Mouse (Mus musculus) midbrain, embryonic 12.5 days (tissue): ENCODE data around the gene Sh2d4b. TPM values are rescaled to one million over a fixed set of nuclear protein-coding genes. Genes with fewer than 3 reads are reported as not detected.

Source experiments
- ATAC-seq: fragments of 200-750 bp; cut with Nextera tagmentation; 2 replicates; pipeline ENCODE4 v1.8.0; 2017; ENCODE audit warnings: low read depth, moderate TSS enrichment, moderate library complexity; ENCODE audit not compliant: low FRiP score
- H3K27ac ChIP-seq: fragments of 300-500 bp; sonication (generic); replicated peaks from 2 replicates; pipeline ENCODE4 v1.5.1; 2016; ENCODE audit warnings: mild to moderate bottlenecking
- H3K27me3 ChIP-seq: fragments of 300-500 bp; sonication (generic); 2 replicates; pipeline ENCODE4 v1.6.1; 2016; ENCODE audit warnings: mild to moderate bottlenecking
- H3K36me3 ChIP-seq: fragments of 300-500 bp; sonication (generic); 2 replicates; pipeline ENCODE4 v1.6.1; 2016
- H3K4me1 ChIP-seq: fragments of 300-500 bp; sonication (generic); 2 replicates; pipeline ENCODE4 v1.6.1; 2016
- H3K4me2 ChIP-seq: fragments of 300-500 bp; sonication (generic); replicated peaks from 2 replicates; pipeline ENCODE4 v1.6.1; 2016; ENCODE audit warnings: mild to moderate bottlenecking, moderate library complexity
- H3K4me3 ChIP-seq: fragments of 300-500 bp; sonication (generic); 2 replicates; pipeline ENCODE4 v1.5.1; 2016; ENCODE audit warnings: mild to moderate bottlenecking
- H3K9ac ChIP-seq: fragments of 300-500 bp; sonication (generic); replicated peaks from 2 replicates; pipeline ENCODE4 v1.6.1; 2016; ENCODE audit warnings: mild to moderate bottlenecking, moderate library complexity
- H3K9me3 ChIP-seq: fragments of 300-500 bp; sonication (generic); 2 replicates; pipeline ENCODE4 v1.6.1; 2016; ENCODE audit warnings: mild to moderate bottlenecking
- WGBS: fragments of 180-500 bp; shearing (Covaris S2); methylation state at CpG from one replicate; pipeline ENCODE4 v1.1.7; 2016; 5-methylcytosine and 5-hydroxymethylcytosine counted together
- polyA plus RNA-seq: library from polyadenylated mRNA; unstranded; fragments of >200 nt; fragmentation: Nextera tagmentation; extraction: Ambion mirVana; gene quantifications from 2 replicates; pipeline ENCODE4 v1.2.1, GENCODE M21; 2016

Gene Sh2d4b
- polyA plus RNA-seq, 1 experiment from 2014 or later: 0.60 TPM

DNA sequence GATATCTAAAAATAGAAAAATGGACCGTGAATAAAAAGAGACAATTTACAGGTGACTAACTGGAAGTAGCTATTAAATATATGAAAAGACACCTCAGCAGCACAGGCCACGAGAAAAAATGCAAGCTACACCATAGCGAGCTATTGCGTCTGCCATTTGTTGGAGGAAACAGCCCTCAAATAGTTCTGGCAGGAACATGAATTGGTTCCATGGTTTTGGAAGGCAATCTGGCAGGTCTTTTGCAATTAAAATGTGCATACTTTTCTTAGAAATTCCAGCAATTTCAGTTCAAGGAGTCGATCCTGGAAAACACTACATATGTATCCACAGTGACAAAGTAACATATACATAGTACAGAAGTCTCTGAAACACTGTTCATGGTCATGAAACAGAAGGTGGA, 76.4 kb downstream of the Sh2d4b start:
- Histone ChIP-seq H3K27me3 (no peaks in the 10 kb centered on the region), H3K36me3 (no peaks in the 10 kb centered on the region), H3K27ac (no peak overlapping the region), H3K4me1 (no peaks in the 10 kb centered on the region), H3K9me3 (no peaks in the 10 kb centered on the region), H3K9ac (no peak overlapping the region), H3K4me3 (no peak overlapping the region), H3K4me2 (no peak overlapping the region)
- no peak for ATAC-seq
- 90% methylated on average over 5 of the region's 5 CpGs for WGBS

GRCm38 (mm10) chr14:40791606-40792005, 101.5 kb downstream of the Sh2d4b start:
- ATAC-seq: peak; percentile 67
- Histone ChIP-seq H3K4me3 (no peak overlapping the region), H3K4me1 (no peaks in the 10 kb centered on the region), H3K27ac (no peak overlapping the region), H3K27me3 (no peaks in the 10 kb centered on the region), H3K36me3 (no peaks in the 10 kb centered on the region), H3K9me3 (no peaks in the 10 kb centered on the region), H3K4me2 (no peak overlapping the region), H3K9ac (no peak overlapping the region)
- WGBS: 44% methylated on average over 1 of the region's 1 CpGs

DNA sequence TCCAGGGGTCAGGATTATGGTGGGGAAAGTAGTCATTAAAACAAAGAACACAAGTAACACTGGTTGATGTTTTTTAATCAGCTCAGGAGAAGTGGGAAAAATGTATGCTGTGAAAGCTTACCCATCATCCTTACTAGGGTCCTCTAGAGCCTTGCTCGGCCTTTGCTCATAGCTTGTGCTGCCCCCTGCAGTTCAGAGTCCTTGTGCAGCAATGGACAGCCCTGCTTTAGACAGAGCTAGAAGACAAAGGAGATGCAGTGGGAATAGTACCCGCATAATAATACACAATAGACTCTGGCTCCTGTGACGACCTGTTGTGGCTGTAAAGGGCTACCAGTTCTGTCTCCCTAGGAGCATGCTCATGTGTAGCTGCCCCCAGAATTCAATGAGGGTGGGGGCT, 104.0 kb downstream of the Sh2d4b start:
- no peak overlapping the region for H3K4me3 ChIP-seq
- H3K4me2 ChIP-seq: no peak overlapping the region
- no peak overlapping the region for H3K27ac ChIP-seq
- no peaks in the 10 kb centered on the region for H3K9me3 ChIP-seq
- 22% methylated on average over 3 of the region's 3 CpGs for WGBS
- no peaks in the 10 kb centered on the region for H3K27me3 ChIP-seq
- H3K36me3 ChIP-seq: no peaks in the 10 kb centered on the region
- no peak overlapping the region for H3K9ac ChIP-seq
- ATAC-seq: peak; percentile 79
- H3K4me1 ChIP-seq: no peaks in the 10 kb centered on the region

- WGBS: 56% methylated on average over 7 of the region's 7 CpGs
- H3K27me3 ChIP-seq: no peaks in the 10 kb centered on the region
- H3K36me3 ChIP-seq: no peaks in the 10 kb centered on the region
- H3K4me1 ChIP-seq: no peaks in the 10 kb centered on the region
- no peak overlapping the region for H3K4me2 ChIP-seq
- H3K9me3 ChIP-seq: no peaks in the 10 kb centered on the region
- no peak overlapping the region for H3K27ac ChIP-seq
- no peak overlapping the region for H3K4me3 ChIP-seq
- H3K9ac ChIP-seq: no peak overlapping the region
- ATAC-seq: peak; percentile 30
Measured at GRCm38 (mm10) chr14:40769097-40770090, 123.7 kb downstream of the Sh2d4b start.

Other genes starting within 250 kb of the Sh2d4b start
- 87.3 and 88.5 TPM in 2 replicates for gene Tspan14, start 73.5 kb upstream of the Sh2d4b start, polyA plus RNA-seq
- gene Fam213a, start 120.5 kb upstream of the Sh2d4b start, polyA plus RNA-seq: 46.7 and 52.6 TPM in 2 replicates
- gene Dydc2, start 175.9 kb upstream of the Sh2d4b start, polyA plus RNA-seq: 0.37 and 0.59 TPM in 2 replicates
- gene Dydc1, start 179.6 kb upstream of the Sh2d4b start, polyA plus RNA-seq: not detected in 2 replicates
- not detected in 2 replicates for gene Mat1a, start 211.8 kb upstream of the Sh2d4b start, polyA plus RNA-seq
- not detected in 2 replicates for gene Sftpa1, start 238.5 kb upstream of the Sh2d4b start, polyA plus RNA-seq